Mouse (Mus musculus): ENCODE data around the gene Zup1. TPM values are rescaled to one million over a fixed set of nuclear protein-coding genes. Genes with fewer than 3 reads are reported as not detected.

Zup1 gene
- polyA plus RNA-seq (2014; fragmentation: Illumina TruSeq; extraction: RNeasy Lipid Tissue Mini Kit (QIAGEN cat#74804); ENCODE audit: low read depth, low replicate concordance): 29.4 TPM

GRCm38 (mm10) chr10:33950803-33951583, at the start of gene Zup1:
TSS of gene Zup1 (minus strand) at chr10:33951269.

GRCm38 (mm10) chr10:33904530-33905481, 46.3 kb downstream of the Zup1 start, which contains the start of gene Rsph4a:
TSS of gene Rsph4a (plus strand) at chr10:33905111.

Other genes with a start within 250 kb of the Zup1 start
- not detected for gene Sult3a2, start 164.6 kb downstream of the Zup1 start, polyA plus RNA-seq (2014; fragmentation: Illumina TruSeq; extraction: RNeasy Lipid Tissue Mini Kit (QIAGEN cat#74804); ENCODE audit: low read depth, low replicate concordance)
- gene Sult3a1, start 93.5 kb downstream of the Zup1 start, polyA plus RNA-seq (2014; fragmentation: Illumina TruSeq; extraction: RNeasy Lipid Tissue Mini Kit (QIAGEN cat#74804); ENCODE audit: low read depth, low replicate concordance): not detected
- 0.28 TPM for gene Rsph4a, start 46.2 kb downstream of the Zup1 start, polyA plus RNA-seq (2014; fragmentation: Illumina TruSeq; extraction: RNeasy Lipid Tissue Mini Kit (QIAGEN cat#74804); ENCODE audit: low read depth, low replicate concordance)
- gene Rwdd1, start 68.4 kb upstream of the Zup1 start, polyA plus RNA-seq (2014; fragmentation: Illumina TruSeq; extraction: RNeasy Lipid Tissue Mini Kit (QIAGEN cat#74804); ENCODE audit: low read depth, low replicate concordance): 181 TPM
- not detected for gene Trappc3l, start 86.3 kb upstream of the Zup1 start, polyA plus RNA-seq (2014; fragmentation: Illumina TruSeq; extraction: RNeasy Lipid Tissue Mini Kit (QIAGEN cat#74804); ENCODE audit: low read depth, low replicate concordance)
- gene Calhm4, start 93.0 kb upstream of the Zup1 start, polyA plus RNA-seq (2014; fragmentation: Illumina TruSeq; extraction: RNeasy Lipid Tissue Mini Kit (QIAGEN cat#74804); ENCODE audit: low read depth, low replicate concordance): not detected
- gene Calhm5, start 145.2 kb upstream of the Zup1 start, polyA plus RNA-seq (2014; fragmentation: Illumina TruSeq; extraction: RNeasy Lipid Tissue Mini Kit (QIAGEN cat#74804); ENCODE audit: low read depth, low replicate concordance): 1.1 TPM
- 0.44 TPM for gene Calhm6, start 176.7 kb upstream of the Zup1 start, polyA plus RNA-seq (2014; fragmentation: Illumina TruSeq; extraction: RNeasy Lipid Tissue Mini Kit (QIAGEN cat#74804); ENCODE audit: low read depth, low replicate concordance)

All from kidney, adult 10 weeks (tissue).